Mouse (Mus musculus) liver, adult (tissue): ENCODE data around the gene Dnajc11.

Experiments used
- GATA4 ChIP-seq: IDR thresholded peaks from 2 replicates; pipeline ENCODE4 v1.6.1; 2014; ENCODE audit warnings: mild to moderate bottlenecking, low read length; ENCODE audit not compliant: insufficient replicate concordance

Dnajc11 gene

DNA sequence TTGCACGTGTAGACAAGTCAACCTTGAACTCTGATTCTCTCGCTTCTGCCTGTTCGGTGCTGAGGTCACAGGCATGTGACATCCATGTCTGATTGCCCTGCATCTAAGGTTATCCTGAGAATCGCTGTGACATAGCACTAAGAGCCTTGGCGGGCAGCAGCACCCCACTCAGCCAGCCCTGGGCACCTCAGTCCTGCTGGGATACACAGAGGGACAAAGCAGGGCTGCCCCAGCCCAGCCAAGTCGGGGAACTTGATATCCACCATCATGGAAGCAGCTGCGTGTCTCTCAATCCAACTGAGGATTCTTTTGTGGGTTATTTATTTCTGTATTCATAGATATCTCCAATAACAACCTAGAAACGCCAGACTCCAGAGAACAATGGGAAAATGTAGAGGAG is 24.7 kb upstream of the Dnajc11 start:
- TF ChIP-seq GATA4: no peak

GRCm38 (mm10) chr4:151916271-151916670 is 17.2 kb upstream of the Dnajc11 start:
- TF ChIP-seq GATA4: no peak

- TF ChIP-seq GATA4: no peak
Observed at GRCm38 (mm10) chr4:151919135-151919840, 14.2 kb upstream of the Dnajc11 start.

DNA sequence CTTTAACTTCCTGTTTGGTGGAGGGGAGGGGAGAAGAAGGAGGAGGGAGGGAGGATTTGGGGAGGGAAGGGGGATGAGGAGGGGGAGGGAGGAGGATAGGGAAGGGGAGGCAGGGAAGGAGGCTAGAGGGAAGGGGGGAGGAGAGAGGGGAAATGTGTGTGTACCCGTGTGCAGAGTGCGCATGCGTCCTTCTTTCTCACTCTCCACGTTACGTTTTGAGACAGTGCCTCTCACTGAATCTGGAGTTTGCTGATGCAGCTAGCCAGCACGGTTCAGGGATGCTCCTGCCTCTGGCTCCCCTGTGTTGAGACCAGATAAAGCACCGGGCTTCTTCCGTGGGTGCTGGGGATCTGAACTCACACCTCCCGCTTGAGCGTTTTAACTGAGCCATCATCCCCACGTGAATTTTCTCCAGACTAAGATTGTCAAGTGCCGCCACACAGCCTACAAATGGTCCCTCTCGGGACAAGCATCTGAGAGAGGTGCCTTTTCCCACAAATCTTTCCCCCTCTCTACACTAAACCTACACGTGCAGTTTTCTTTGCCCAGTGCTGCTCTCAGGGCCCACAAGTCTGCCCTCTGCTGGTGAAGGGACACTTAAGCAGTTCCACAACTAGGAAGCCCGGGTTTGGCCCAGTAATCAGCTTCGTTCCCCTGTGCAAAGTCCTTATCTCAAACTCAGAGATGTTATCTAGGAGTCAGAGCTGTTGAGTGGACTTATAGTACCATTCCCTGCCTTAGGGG is 13.4 kb upstream of the Dnajc11 start:
- no peak for TF ChIP-seq GATA4

- no peak for TF ChIP-seq GATA4
Observed at GRCm38 (mm10) chr4:151922124-151922523, 11.4 kb upstream of the Dnajc11 start.

DNA sequence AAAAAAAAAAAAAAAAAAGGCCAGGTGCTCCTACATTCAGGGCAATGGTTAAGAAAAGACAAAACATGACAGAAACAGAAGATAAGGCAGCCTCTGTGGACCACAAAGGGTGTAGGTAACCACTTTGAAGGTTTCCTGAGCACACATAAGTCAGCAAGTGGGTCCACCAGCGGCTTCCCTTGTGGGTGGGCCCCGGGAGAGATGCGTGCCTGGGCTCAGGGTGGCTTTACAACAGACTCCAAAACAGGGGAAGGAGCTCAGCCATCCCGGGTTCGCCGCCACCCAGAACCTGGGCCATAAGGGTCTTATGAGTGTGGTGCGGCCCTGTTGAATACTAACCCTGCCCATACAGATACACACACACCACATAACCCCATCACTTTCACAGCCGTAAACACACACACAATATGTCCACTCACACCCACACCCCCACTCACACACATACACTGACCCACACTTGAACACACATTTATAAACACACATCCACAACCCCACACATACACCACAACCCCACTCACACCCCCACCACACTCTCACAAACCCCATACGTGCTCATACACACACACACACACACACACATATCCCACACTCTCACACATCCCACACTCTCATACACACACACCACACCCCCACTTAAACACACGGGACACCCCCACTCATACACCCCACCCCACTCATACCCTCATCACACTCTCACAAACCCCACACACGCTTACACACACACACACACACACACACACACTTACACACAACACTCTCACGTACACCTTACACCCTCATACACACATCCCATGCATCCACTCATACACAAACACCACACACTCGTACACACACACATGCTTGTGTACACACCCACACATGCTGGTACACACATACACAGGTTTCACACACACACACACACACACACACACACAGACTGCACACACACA is 651 bp upstream of the Dnajc11 start:
- no peak for TF ChIP-seq GATA4

DNA sequence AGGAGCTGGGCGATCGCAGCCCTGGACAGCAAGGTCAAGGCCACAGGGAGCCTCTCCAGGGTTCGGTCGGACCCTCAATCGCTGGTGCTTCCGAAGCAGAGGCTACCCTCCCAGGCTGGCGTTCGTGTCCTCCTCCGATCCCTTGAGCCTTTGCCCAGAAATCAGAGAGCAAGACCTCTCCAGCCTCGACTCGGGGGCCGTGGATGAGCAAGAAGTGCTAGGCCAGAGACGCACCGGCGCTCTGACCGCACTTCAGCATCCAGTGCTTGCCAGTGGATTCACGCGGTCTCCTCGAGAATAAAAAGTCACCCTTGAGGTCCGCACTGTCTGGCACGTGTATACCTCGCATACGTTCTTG is 703 bp downstream of the Dnajc11 start:
- no peak for TF ChIP-seq GATA4

DNA sequence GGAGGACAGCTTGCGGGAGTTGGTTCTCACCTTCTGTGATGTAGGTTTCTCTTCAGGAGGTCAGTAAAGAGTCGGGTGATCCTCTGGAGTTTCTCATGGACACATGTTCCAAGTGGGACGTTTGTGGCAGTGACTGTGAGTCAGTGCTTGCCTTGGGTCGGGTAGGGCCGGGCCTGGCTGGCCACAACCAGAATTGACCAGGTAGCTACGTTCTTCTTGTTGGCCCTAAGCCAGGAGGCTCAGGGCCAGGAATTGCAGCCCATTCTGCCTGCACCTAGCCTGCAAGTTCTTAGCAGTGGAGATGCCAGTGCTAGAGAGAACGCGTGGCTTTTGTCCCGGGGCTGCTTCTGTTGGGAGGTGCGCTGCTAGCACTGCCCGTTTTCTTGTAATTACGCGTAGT is 4.0 kb downstream of the Dnajc11 start:
- TF ChIP-seq GATA4: no peak

GRCm38 (mm10) chr4:151938089-151938488 is 4.6 kb downstream of the Dnajc11 start:
- no peak for TF ChIP-seq GATA4

GRCm38 (mm10) chr4:151946211-151946610 is 12.7 kb downstream of the Dnajc11 start:
- no peak for TF ChIP-seq GATA4

GRCm38 (mm10) chr4:151948497-151949471 is 15.3 kb downstream of the Dnajc11 start:
- TF ChIP-seq GATA4: no peak

GRCm38 (mm10) chr4:151953209-151953608 is 19.7 kb downstream of the Dnajc11 start:
- no peak for TF ChIP-seq GATA4

DNA sequence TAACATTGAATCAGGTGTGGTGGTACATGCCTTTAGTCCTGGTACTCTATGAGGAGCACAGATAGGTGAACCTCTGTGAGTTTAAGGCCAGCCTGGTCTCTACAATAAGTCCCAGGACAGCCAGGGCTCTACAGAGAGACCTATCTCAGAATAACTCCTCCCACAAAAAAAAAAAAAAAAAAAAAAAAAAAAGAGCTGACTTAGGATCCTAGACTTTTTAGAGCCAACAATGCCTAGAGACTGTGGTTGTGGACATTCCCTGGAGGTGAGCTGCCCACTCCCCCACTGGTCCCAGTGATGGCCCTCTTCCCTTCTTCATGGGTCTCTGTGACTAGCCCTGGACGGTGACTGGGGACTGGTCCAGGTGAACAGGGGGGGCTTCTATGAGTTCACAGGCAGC is 22.3 kb downstream of the Dnajc11 start:
- TF ChIP-seq GATA4: no peak

GRCm38 (mm10) chr4:151957584-151958315 is 24.3 kb downstream of the Dnajc11 start:
- no peak for TF ChIP-seq GATA4
